Mouse (Mus musculus): Measurements from ENCODE around the gene Gch1.

The Gch1 gene

DNA sequence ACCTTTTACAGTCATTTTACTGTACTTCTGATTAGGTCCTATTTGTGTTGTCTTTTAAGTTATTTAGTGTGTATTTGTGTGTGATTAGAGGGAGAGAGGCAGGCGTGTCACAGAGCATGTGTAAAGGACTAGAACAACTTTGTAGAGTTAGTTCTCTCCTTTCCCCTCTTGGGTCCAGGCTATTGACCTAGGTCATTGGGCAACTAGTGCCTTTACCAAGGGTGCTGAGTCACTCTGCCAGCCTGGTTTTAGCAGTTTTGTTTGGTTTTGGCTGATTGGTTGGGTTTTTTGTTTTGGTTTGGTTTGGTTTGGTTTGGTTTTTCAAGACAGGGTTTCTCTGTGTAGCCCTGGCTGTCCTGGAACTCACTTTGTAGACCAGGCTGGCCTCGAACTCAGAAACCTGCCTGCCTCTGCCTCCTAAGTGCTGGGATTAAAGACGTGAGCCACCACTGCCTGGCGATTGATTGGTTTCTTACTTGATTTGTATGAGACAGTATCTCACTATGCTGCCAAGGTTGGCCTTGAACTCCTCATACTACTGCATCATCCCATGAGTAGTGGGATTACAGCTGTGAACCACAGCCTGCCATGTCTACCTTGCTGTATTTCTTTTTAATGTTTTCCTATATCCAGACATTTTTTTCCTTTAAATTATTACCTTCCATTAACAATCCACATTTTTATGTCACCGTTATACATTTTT is 16.2 kb upstream of the Gch1 start:
- no peak for DNase-seq

DNA sequence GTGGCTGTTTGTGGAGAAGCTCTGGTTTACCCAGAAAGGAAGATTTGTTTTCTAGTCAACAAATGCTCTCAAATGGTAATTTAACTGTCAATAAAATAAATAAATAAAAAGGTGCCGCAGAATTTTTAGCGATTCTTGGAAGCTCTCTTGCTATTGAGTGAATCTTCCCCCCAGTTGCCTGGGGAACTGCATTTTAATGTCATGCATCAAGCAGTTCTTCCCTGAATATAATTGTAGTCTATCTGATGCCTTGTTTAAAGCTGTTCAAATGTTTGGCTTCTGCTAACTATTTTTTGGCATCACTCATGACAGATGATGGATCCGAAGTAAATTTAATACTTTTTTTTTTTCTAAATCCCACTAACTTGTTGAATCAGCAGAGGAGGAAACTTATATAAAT is 8.1 kb upstream of the Gch1 start:
- DNase-seq, result no peak

DNA sequence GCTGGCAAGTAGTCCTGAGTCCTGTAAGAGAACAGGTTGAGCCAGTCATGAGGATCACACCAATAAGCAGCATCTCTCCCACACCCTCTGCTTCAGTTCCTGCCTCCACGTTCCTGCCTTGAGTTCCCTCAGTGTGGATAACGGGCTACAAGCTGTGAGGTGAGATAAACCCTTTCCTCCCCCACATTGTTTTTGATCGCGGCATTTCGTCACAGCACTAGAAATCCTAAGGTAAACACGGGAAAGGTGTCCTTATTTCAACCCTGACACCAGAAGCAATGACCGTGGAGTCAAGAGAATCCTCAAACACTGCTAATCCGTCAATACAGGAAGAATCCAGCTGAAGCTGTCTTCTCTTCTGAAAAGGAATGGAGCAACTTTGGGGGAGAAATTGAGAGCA is 7.5 kb upstream of the Gch1 start:
- no peak for DNase-seq

DNA sequence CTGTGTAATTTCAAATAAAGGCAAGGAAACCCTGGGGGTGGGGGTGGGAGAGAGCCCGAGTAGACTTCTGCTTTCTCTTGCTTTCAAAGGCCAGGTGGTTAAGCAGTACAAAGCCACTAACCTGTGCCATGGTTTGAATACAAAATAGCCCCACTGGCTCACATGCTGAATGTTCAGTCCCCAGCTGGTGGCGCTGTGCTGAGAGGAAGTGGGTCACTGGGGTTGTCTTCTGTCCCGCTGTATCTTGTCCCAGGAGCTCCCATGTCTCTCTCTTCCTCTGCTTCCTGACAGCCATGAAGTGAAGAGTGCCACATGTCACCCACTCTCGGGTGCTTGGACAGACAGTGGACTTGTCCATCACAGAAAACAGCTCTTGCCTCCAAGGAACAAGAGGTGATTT is 4.9 kb upstream of the Gch1 start:
- peak; percentile 25 to 45 for DNase-seq

DNA sequence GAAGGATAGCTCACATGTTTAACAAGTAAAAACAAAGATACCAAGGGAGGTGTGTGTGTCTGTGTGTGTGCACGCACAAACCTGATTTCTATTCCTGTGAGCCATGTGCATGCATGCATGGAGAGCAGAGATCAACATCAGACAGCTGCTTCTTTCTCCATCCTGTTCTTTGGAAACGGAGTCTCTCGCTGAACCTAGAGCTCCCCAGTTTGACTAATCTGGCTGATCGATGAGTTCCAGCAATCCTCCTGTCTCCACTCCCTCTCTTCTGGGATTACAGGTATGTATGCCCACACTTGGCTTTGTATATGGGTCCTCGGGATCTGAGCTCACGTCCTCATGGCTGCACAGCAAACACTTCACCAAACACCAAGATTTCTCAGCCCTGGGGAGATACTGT is 4.3 kb upstream of the Gch1 start:
- no peak for DNase-seq

DNA sequence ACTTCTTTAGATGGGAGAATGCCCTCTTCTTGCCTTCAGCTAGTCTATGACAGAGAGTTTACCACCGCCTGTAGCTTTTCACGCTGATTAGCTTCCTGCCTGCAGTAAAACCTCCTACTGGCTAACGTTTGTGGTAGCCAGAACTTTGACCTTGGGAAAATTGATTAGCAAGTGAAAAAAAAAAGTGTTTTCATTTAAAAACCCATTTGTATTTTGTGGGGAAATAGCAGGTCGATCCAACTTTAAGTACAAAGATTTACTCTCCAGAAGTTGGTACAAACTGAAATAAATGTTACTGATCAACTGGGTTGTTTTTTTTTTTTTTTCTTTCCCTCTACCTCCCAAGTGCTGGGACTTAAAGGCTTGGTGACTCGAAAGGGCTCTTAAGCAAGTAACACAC is 2.6 kb upstream of the Gch1 start:
- no peak for DNase-seq

DNA sequence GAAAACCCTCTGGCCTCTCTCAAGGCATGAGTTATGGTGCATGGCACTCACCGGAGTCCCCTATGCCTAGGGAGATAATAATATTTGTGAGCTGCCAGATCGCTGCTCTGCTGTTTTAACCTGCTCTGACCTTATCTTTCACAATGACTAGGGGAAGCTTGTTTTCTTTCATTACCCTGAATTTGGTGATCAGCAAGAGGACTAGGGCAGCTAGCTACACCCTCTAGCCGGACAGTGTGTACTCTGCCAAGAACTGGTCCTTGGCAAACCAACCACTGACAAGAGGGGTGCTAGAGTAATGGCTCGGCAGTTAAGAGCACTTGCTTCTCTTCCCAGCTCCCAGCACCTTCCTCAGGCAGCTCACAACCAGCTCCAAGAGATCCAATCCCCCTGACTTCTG is 1.4 kb upstream of the Gch1 start:
- DNase-seq, result no peak

DNA sequence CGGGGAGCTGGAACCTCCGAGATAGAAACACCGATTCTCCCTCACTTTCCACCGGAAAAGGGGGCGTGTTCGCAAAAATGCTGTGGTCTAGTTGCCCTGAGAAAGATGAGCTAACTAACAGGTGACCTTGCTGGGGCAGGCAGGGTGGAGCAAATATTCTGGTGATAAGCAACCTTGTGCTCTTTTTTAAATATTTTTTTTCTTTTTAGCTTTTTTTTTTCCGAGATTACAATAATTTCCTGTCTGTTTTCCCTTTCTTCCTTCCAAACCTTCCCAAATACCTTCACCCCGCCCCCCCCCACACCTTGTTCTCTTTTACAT is 382 bp upstream of the Gch1 start:
- DNase-seq, result no peak

DNA sequence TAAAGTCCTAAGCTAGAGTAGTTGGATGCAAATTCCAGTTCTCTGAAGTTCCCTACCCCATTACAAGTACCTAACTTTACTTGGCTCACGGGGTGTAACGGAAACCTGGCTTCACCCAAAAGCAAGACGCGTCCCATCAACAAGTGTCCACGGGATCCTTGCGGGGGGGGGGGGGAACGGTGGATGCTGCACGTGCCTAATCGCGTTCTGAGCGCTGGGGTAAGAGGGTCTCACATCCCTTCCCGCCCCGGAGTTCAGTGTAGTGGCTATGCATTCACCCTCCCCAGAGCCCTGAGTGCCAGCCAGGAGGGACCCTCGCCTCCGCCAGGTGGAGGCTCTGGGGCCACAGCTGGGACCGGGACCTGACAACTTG is 752 bp downstream of the Gch1 start:
- DNase-seq, result no peak

DNA sequence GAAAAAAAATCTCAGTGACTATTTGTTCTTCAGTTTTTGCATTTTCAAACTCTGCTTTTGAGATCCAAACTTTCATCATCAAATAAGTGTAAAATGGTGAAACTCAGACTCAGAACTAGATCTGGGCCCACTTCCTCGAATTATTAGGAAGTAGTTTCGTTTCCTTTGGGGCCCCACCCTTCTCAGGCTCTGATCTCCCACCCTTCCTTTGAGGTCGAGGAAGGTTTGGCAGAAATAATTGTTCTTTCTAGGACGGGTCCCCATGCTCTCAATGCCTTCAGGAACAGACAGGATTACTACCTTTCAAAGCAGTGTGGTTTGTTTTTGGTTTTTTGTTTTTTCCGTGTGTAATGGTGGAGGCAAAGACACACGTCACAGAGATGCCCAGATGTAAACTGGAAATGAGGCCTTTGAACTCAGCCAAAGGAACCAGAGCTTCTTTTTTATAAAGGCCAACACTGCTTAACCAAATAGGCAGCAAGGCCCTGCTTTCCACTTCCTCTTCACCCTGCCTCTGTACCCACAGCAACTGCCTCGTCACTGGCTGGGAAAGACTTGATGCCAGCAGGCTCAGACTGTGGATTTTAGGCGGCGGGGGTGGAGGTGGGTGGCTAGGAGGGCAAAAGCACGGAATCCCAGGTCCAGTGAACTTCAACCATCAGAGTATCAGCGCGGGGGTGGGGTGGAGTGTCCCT is 1.4 kb downstream of the Gch1 start:
- peak; percentile 51 to 55 for DNase-seq

DNA sequence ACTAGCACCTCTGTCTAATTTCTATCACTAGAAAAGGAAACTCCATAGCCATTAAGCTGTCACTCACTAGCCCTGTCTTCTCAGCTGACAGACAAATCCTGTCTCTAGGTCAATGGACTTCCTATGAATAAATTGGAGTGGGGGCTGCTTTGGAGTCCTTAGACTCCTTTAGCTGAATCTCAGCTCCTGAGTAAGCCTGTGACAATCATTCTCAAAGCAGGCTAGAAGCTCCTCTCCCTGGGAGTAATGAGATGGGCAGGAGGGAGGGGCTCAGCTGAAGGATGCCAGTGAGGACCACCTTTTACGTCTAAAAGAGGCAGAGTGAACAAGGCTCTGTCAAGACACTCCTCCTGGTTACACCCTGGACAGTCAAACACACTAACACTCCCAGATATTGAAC is 2.0 kb downstream of the Gch1 start:
- DNase-seq, result no peak

DNA sequence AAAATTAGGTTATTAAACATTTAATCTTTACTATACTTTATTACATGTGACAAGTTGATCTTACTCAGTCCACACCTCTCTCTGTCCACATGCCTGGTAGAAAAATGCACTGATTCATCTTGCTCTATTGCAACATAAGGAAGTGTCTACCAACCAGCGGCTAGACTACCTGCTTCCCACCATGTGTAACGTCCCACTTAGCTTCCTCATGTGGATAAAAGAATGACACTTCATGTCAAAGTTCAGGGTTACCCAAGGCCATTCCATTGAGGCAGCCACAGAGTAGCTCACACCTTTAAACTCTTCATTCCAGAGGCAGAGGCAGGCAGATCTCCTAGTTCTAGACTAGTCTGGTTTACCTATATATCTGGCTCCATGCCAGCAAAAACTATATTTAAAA is 2.7 kb downstream of the Gch1 start:
- DNase-seq, result no peak

DNA sequence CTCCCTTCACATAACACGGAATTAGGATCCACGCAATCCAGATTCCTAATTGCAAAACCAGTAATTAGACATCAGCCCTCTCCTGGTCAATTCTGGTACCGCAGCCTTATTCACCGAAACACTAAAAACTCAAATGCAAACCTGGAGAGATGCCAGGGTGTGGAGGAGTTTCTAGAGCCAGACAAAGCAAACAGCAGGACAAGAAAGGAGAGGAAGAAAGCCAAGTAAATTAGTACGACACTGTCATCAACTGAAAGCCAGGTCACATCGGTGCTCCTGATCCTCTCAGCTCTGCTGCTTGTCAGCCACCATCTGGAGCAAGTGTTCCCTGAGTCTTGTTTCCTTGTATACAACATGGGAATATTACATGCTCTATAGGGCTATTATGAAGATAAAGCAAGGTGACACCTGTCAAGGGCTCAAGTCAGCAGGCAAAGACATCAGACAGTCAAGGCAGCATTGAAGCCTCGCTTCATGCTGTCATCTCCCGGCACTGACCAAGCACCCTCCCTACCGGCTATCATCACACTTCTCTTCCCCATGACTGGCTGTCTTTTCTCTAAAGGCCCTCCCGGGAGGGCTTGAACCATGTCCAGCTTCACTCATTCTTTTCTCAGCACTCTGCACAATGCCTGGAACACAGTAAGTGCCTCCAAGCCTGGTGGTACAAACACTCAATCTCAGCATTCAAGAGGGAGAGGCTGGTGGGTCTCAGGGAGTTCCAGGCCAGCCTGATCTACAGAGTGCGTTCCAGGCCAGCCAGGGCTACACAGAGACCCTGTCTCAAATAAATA is 7.5 kb downstream of the Gch1 start:
- peak in 1 of 2 experiments; percentile 53 for DNase-seq

DNA sequence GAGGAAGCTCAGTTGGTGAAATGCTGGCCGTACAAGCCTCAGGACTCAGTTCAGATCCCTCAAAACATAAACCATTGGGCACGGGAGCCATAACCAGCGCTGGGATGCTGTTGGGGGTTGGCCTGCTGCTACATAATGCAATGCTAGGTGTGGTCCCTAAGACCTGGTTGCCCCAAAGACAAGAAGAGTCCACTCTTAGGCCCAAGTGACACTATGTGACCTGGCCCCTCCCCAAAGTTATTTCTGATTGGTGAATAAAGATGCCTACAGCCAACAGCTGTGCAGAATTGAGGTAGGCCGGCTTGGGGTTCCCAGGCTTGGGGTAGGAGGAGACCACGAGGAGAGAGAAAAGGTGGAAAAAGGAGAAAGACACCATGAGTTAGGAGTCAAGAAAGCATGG is 10.4 kb downstream of the Gch1 start:
- no peak for DNase-seq

DNA sequence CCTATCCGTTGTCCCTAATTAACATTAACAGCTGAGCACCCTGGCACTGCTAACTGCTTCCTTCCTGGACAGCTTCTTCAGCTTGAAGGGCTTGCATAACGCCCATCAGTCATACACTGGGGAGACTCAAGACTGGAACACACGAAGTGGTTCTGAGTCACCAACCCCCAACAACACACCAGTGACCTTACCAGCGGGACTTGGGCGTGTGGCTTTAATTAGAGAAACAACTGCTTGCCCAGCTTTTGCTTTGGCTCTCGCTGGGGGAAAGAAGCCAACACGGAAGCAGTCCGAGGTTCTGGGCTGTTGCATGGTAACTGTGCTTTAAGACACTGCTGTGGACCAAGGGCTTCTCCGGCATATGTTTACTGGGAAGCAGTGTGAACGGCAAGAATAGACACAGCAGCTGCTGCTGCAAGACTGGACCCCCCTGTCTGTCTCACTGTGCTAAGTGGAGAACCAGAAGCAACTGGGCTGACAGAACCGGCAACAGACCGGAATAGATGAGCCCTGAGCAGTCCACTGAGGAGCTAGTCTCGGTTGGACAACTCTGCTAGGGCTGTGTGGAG is 11.3 kb downstream of the Gch1 start:
- DNase-seq, result peak in 1 of 2 experiments; percentile 16

DNA sequence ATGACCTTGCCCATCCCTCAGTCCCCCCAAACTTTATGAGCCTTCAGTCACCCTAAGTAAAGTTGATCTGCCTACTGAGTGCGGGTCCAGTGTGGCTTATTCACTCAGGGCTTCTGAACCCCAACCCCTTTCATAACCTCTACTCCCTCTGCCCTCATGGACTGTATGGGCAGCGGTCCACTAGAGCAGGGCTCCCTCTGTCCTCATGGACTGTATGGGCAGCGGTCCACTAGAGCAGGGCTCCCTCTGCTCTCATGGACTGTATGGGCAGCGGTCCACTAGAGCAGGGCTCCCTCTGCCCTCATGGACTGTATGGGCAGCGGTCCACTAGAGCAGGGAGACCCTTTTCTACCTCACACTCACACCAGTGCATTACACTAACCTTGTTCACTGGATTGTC is 13.0 kb downstream of the Gch1 start:
- DNase-seq, result no peak

DNA sequence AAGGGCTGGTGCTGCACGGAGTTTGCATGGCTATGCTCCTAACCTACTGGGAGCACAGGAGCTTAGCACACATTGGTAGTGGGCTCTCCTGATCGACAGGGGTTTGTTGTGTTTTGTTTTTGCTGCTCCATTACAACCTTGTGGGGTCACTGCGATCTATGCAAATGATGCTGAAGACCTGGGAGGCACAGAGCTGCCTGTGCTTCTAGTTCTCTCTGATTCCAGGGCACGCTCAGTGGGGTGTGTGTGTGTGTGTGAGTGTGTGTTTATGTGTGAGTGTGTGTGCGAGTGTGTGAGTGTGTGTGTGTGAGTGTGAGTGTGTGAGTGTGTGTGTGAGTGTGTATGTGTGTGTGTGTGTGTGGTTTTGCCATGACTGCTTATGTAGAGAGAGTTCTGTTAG is 14.1 kb downstream of the Gch1 start:
- no peak for DNase-seq

DNA sequence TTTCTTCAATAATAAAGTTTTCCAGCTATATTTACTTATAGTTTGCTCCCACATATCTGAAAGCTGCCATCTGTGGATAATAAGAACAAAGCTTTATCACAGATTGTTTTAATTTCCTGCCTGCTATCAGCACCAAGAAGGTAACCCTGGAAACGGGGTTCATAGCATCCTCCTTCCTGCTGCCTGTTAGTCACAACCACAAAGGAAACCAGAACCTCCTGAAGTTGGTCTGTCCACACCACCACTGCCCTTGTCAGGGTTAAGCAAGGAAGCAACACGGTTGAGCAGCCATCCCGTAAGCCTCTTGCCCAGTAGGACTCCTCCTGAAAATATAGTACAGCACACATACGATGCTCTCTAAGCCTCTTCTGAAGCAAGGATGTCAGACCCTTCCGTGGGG is 17.1 kb downstream of the Gch1 start:
- DNase-seq, result no peak

DNA sequence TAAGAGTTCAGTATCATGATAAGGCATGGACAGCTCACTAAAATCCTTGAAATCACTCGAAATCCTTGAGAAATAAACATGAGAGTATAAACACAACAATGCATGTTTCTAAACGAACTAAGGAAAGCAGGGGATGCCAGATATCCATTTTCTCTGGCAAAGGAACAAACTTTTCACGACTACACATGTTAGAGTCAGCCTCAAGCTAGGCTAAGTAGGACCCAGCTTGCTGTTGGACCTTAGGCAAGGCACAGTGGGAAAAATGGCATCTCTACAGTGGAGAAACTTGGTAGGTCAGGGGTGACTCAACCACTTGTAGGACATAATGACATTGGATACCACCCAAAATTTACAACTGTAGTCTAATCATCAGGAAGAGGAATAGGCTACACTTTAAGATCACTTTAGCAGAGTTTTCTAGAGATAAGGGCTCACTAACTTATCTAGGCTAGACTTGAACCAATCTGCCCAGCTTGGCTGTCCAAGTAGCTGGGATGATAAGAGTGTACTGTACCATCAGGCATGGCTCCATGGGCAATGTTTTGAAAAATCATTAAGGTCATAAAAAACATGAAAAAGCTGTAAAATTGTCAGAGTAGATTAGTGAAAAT is 18.6 kb downstream of the Gch1 start:
- DNase-seq, result no peak

DNA sequence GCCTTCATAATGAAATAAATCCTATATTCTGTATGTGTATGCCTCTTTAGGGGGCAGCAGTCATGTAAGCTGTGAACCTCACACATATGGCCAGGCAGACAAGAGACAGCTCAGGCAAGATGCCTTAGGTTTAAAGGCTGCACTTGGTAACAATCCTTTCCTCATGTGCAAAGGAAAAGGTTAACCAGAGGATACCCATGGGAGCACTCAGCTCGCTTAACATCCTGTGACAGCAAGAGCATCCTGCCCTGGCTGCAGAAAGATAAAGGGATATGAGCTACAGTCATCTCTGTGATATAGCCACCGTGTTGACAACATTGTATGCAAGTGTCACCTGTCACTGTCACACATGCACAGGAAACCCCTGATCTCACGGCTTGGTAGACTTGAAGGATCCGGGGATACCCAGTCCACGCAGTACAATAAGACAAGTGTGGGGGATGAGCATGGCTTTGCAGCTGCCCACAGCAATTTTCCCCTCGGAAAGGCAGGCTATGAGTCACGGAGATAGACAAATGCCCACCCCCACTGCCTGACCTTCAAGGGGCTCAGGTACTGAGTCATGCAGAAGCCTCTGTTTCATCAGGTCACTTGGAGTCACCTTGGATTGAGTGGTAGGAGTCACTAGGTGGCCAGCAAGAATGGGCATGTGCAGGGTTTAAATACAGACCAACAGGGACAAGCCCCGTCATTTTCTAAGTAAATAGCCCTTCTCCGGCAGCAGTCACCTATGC is 19.4 kb downstream of the Gch1 start:
- DNase-seq, result no peak

DNA sequence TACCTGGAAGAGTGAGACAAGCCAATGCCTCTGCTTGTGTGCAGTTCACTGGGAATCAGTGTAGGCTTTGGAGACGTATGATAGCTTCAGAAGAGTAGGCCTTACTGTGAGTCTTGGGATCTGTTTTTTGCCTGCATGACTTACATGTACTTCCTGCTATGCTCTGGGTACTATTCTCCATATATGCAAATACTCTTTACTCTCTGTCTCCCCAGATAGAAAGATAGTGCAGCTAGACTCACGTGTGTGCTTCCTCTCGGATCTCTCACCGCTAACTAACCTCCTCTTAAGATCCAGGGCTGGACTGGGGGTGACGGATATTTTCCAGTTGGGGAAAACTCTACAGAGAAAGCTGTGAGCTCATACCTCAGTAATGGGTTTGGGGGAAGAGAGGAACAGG is 23.5 kb downstream of the Gch1 start:
- no peak for DNase-seq

DNA sequence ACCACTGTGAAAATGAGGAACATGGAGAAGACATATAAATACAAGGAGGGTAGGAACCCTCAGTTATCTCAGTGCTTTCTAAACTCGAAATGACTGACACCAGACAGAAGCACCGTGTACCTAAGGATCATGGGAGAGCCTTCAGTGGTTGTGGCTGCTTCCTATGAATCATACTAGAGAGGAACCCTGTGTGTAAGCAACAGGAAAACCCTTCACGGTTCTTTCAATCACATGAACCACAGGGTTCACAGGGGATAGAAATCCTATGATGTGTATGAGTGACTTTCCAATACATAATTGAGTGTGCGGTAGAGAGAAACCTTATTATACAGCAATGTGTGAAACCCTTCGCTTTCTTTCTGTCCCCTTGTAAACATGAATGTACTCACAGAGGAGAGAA is 24.1 kb downstream of the Gch1 start:
- no peak for DNase-seq

DNA sequence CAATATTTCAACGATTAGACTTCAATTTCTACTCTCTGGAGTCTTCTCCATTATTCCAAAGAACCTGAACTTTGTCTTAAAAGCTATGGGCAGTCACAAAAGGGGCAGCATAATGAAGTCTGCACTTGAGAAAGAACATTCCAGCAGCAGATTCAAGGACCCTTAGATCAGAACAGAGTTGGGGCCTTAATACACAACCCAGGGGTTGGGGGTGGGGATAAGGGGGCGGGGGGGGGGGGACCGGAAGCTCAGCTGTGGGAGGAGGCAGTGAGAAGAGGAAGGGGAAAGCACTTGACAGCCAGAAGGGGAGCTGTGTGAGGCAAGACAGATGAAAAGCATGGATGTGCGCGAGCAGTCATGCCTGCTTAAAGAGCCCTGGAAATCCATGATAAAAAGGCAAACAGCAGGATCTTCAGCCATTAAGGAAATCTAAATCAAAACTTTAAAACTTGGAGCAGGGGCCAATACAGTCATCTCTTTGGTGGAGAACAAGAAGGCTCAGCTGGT is 27.2 kb downstream of the Gch1 start:
- DNase-seq, result no peak

Data from spleen, adult 18-20 months (tissue).